Comparison of ENCODE assay signal across 9 mouse cellular contexts in the genomic region with DNA sequence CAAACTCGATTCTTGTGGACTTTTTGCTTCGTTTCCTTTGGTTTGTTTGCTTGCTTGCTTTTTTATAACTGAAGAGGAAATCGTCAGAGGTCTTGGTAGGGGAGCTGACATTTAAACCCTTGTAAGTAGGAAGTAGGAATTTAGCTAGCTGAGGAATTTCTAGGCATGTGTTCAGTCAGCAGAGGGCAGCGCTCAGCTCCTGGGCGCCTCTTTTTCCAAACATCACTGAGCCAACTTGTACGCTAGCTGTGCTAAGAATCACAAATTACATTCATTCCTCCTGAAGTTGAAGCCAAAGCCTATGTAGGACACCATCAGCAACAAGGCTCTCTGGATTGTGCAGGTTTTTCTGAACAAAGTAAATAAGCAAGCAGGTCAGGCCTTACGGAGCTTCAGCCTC. TPM values are rescaled to one million over a fixed set of nuclear protein-coding genes. Genes with fewer than 3 reads are reported as not detected.
DNase-seq lines count a peak whose midpoint lies in the region; TF ChIP-seq lines count a peak whose summit lies in the region.
"Had no signal": no experiment of that assay in that cellular context is flagged by ENCODE, and none has a peak within 500 bp of the region (broad histone marks: within the 10 kb centered on the region; RNA-seq: fewer than 3 reads in every experiment).

No protein-coding gene starts in this region.

- no peaks in the 10 kb centered on the region for H3K36me3 ChIP-seq in heart, adult 2 months (ENCODE audit: control insufficient read depth, insufficient read depth, low read length)
- H3K36me3 ChIP-seq: hindbrain, embryonic 15.5 days had no signal

- H3K4me3 ChIP-seq in heart, adult 2 months = no peak overlapping the region
- H3K4me3 ChIP-seq: hindbrain, embryonic 15.5 days had no signal

- 18% methylated on average over 7 of the region's 7 CpGs for WGBS in heart, adult 2 months

- peak; percentile 83 for TF ChIP-seq CTCF in heart, adult 2 months (IDR thresholded peaks at IDR 0.05)

- H3K4me1 ChIP-seq in heart, adult 2 months (ENCODE audit: control insufficient read depth, insufficient read depth, low read length) = peaks cover 2% of the 10 kb centered on the region; the same call in 1 of the 2 replicates
- H3K4me1 ChIP-seq: hindbrain, embryonic 15.5 days had no signal

- no peaks in the 10 kb centered on the region for H3K27me3 ChIP-seq in heart, adult 2 months (ENCODE audit: control insufficient read depth, insufficient read depth, low read length)
- H3K27me3 ChIP-seq: hindbrain, embryonic 15.5 days had no signal

- intact Hi-C loops in heart, adult 2 months (cut with DNase I) = loop anchor here (2.0 kb wide), 1 partner anchor 21 kb away; no protein-coding TSS in a partner anchor
- intact Hi-C loops in heart, postnatal 36 days (cut with DNase I) = loop anchor here (1.0 to 5.0 kb wide), 3 partner anchors 27 to 344 kb away; no protein-coding TSS in a partner anchor

- no peaks in the 10 kb centered on the region for H3K79me2 ChIP-seq in heart, adult 2 months (replicated peaks; ENCODE audit: control insufficient read depth, insufficient read depth, low read length)

- no peak overlapping the region for H3K9ac ChIP-seq in heart, adult 2 months (ENCODE audit: low read depth, low read length)
- H3K9ac ChIP-seq: hindbrain, embryonic 15.5 days had no signal

- TF ChIP-seq EP300 in heart, adult 2 months (IDR thresholded peaks at IDR 0.05; ENCODE audit: insufficient read depth, low read depth, low read length) = no peak

- TF ChIP-seq POLR2A in heart, adult 2 months (IDR thresholded peaks at IDR 0.05; ENCODE audit: insufficient read depth, low read depth, low read length) = no peak

- peak in 1 of 2 experiments; percentile 32 for DNase-seq in heart, adult 2 months
- DNase-seq in heart, adult 9 months (ENCODE audit: low spot score in 2 of 2) = no peak
- peak; percentile 25 for DNase-seq in ovary, postnatal 36 days (ENCODE audit: low spot score)
- DNase-seq in ovary, postnatal 10 days (ENCODE audit: low spot score) = no peak
- DNase-seq in heart, postnatal 36 days = peak; percentile 44 to 47
- DNase-seq in lung, postnatal 14 days = peak; percentile 51
- DNase-seq in urinary bladder, adult 2 months (ENCODE audit: low spot score) = no peak
- DNase-seq in cerebellum, adult 8-10 months = no peak

- H3K27ac ChIP-seq in heart, adult 2 months = no peak overlapping the region
- H3K27ac ChIP-seq: hindbrain, embryonic 15.5 days had no signal

RNA-seq across cellular contexts. Expression of gene Osmr, which starts 7.4 kb away (rescaled TPM):
- 10 to 100 TPM in 1 of 2 experiments, 1 to 10 TPM in 1; 9.6 to 11.9 TPM for total RNA-seq in heart, adult 2 months (2021)
- polyA plus RNA-seq in heart, adult 2 months (2012; rRNA removed) = 7.5 and 11.2 TPM in 2 replicates
- 10 to 100 TPM; 10.3 to 10.4 TPM for total RNA-seq in heart, postnatal 36 days (2021)
- 29.6 and 29.8 TPM in 2 replicates for polyA plus RNA-seq in urinary bladder, adult 2 months (2012; rRNA removed)

Comparison
In these comparisons a context has a peak if more than half of its experiments do, and no peak if none do; other contexts are left out.
1. DNase-seq: peak in ovary, postnatal 36 days (single experiment), heart, postnatal 36 days (2 of 2) and lung, postnatal 14 days (single experiment); none in heart, adult 9 months (0 of 2), ovary, postnatal 10 days (single experiment), urinary bladder, adult 2 months (single experiment) and cerebellum, adult 8-10 months (single experiment).